Mouse (Mus musculus): Measurements from ENCODE around the gene Wt1.
A peak's percentile ranks its signal among the peaks of the same experiment; 100 is the strongest.

The Wt1 gene

GRCm38 (mm10) chr2:105185768-105186529 is 59.6 kb downstream of the Wt1 start:
- DNase-seq (ENCODE audit: low read depth) = no peak

- no peak for DNase-seq (ENCODE audit: low read depth)
Measured at GRCm38 (mm10) chr2:105186591-105186990, 60.3 kb downstream of the Wt1 start.

GRCm38 (mm10) chr2:105188182-105188581 is 61.9 kb downstream of the Wt1 start:
- DNase-seq (ENCODE audit: low read depth) = peak; percentile 9

GRCm38 (mm10) chr2:105189352-105189751 is 63.0 kb downstream of the Wt1 start:
- peak; percentile 7 for DNase-seq (ENCODE audit: low read depth)

- no peak for DNase-seq (ENCODE audit: low read depth)
Measured at GRCm38 (mm10) chr2:105200152-105200551, 73.8 kb downstream of the Wt1 start.

- DNase-seq (ENCODE audit: low read depth) = no peak
Measured at GRCm38 (mm10) chr2:105206563-105207174, 80.3 kb downstream of the Wt1 start.

GRCm38 (mm10) chr2:105212839-105213238 is 86.5 kb downstream of the Wt1 start:
- no peak for DNase-seq (ENCODE audit: low read depth)

- DNase-seq (ENCODE audit: low read depth) = no peak
Measured at GRCm38 (mm10) chr2:105215914-105216313, 89.6 kb downstream of the Wt1 start.

- no peak for DNase-seq (ENCODE audit: low read depth)
Measured at GRCm38 (mm10) chr2:105219229-105219628, 92.9 kb downstream of the Wt1 start.

GRCm38 (mm10) chr2:105219664-105220063 is 93.3 kb downstream of the Wt1 start:
- no peak for DNase-seq (ENCODE audit: low read depth)

GRCm38 (mm10) chr2:105220738-105221303 is 94.5 kb downstream of the Wt1 start:
- DNase-seq (ENCODE audit: low read depth) = no peak
